Mouse (Mus musculus): ENCODE measurements around the gene Fry.

- TF ChIP-seq POLR2A (IDR thresholded peaks at IDR 0.05; ENCODE audit: insufficient read length, low read depth), result no peak
- no peak for TF ChIP-seq TCF12 (IDR thresholded peaks at IDR 0.05; ENCODE audit: insufficient read depth, poor library complexity, severe bottlenecking)
- TF ChIP-seq CEBPB (IDR thresholded peaks at IDR 0.05; ENCODE audit: insufficient read depth, poor library complexity, severe bottlenecking), result no peak
- no peak for TF ChIP-seq MYOD1 (IDR thresholded peaks at IDR 0.05; ENCODE audit: control insufficient read depth in 1 of 3, insufficient read length in 2 of 3, low read depth in 2 of 3)
- TF ChIP-seq USF1 (IDR thresholded peaks at IDR 0.05; ENCODE audit: low read depth), result no peak
- no peak for TF ChIP-seq MYOG (IDR thresholded peaks at IDR 0.05; ENCODE audit: control insufficient read depth in 1 of 3, insufficient read depth in 1 of 3, insufficient read length in 2 of 3, low read depth in 2 of 3)
- TF ChIP-seq POLR2AphosphoS2 (IDR thresholded peaks at IDR 0.05; ENCODE audit: insufficient read length, low read depth), result no peak
- no peak for TF ChIP-seq E2F4 (IDR thresholded peaks at IDR 0.05; ENCODE audit: insufficient read depth)
Measured at GRCm38 (mm10) chr5:150116906-150117216, 1.6 kb upstream of the Fry start.
